Mouse (Mus musculus): ENCODE data around the gene Rhou. TPM values are rescaled to one million over a fixed set of nuclear protein-coding genes. Genes with fewer than 3 reads are reported as not detected.

Rhou gene
- polyA plus RNA-seq, 1 experiment from 2014 or later, result 7.3 TPM

GRCm38 (mm10) chr8:123665580-123665979, 11.9 kb downstream of the Rhou start:
- WGBS, result 61% methylated on average over 6 of the region's 6 CpGs
- no peaks in the 10 kb centered on the region for H3K9me3 ChIP-seq (ENCODE audit: control insufficient read depth, low read length)
- H3K27ac ChIP-seq (replicated peaks), result no peak overlapping the region
- H3K4me1 ChIP-seq (replicated peaks; ENCODE audit: control insufficient read depth, insufficient read depth), result no peaks in the 10 kb centered on the region
- ATAC-seq (ENCODE audit: low FRiP score, low TSS enrichment) (0 out of 2 replicates have a peak, but pooled peaks have one; percentile 48), DNase-seq (ENCODE audit: low spot score) (no peak)
- TF ChIP-seq CTCF (IDR thresholded peaks at IDR 0.05; ENCODE audit: low read depth) (no peak), EP300 (optimal IDR thresholded peaks at IDR 0.05) (no peak)
- H3K27me3 ChIP-seq (ENCODE audit: control insufficient read depth, insufficient read depth, low read length), result no peaks in the 10 kb centered on the region
- H3K4me2 ChIP-seq (replicated peaks; ENCODE audit: low read depth), result no peak overlapping the region
- no peaks in the 10 kb centered on the region for H3K36me3 ChIP-seq (ENCODE audit: control insufficient read depth, insufficient read depth, low read length)
- H3K4me3 ChIP-seq (ENCODE audit: low read depth, low read length), result no peak overlapping the region
- no peak overlapping the region for H3K9ac ChIP-seq (ENCODE audit: low read length)

GRCm38 (mm10) chr8:123666832-123667231, 13.1 kb downstream of the Rhou start:
- H3K27ac ChIP-seq (replicated peaks), result no peak overlapping the region
- 62% methylated on average over 1 of the region's 1 CpGs for WGBS

GRCm38 (mm10) chr8:123668681-123669080, 15.0 kb downstream of the Rhou start:
- H3K9me3 ChIP-seq (ENCODE audit: control insufficient read depth, low read length), result no peaks in the 10 kb centered on the region
- no peak overlapping the region for H3K9ac ChIP-seq (ENCODE audit: low read length)
- no peak for ATAC-seq (ENCODE audit: low FRiP score, low TSS enrichment)
- no peaks in the 10 kb centered on the region for H3K4me1 ChIP-seq (replicated peaks; ENCODE audit: control insufficient read depth, insufficient read depth)
- H3K36me3 ChIP-seq (ENCODE audit: control insufficient read depth, insufficient read depth, low read length), result no peaks in the 10 kb centered on the region
- no peak overlapping the region for H3K27ac ChIP-seq (replicated peaks)
- TF ChIP-seq EP300 (optimal IDR thresholded peaks at IDR 0.05) (no peak), CTCF (IDR thresholded peaks at IDR 0.05; ENCODE audit: low read depth) (no peak)
- no peak overlapping the region for H3K4me3 ChIP-seq (ENCODE audit: low read depth, low read length)
- H3K4me2 ChIP-seq (replicated peaks; ENCODE audit: low read depth), result no peak overlapping the region
- DNase-seq (ENCODE audit: low spot score), result no peak
- H3K27me3 ChIP-seq (ENCODE audit: control insufficient read depth, insufficient read depth, low read length), result no peaks in the 10 kb centered on the region
- 34% methylated on average over 3 of the region's 4 CpGs for WGBS

More at GRCm38 (mm10) chr8:123666832-123667231, 13.1 kb downstream of the Rhou start:
- Histone ChIP-seq H3K4me3 (ENCODE audit: low read depth, low read length) (no peak overlapping the region), H3K27me3 (ENCODE audit: control insufficient read depth, insufficient read depth, low read length) (no peaks in the 10 kb centered on the region), H3K4me1 (replicated peaks; ENCODE audit: control insufficient read depth, insufficient read depth) (no peaks in the 10 kb centered on the region), H3K4me2 (replicated peaks; ENCODE audit: low read depth) (no peak overlapping the region), H3K9me3 (ENCODE audit: control insufficient read depth, low read length) (no peaks in the 10 kb centered on the region), H3K9ac (ENCODE audit: low read length) (no peak overlapping the region), H3K36me3 (ENCODE audit: control insufficient read depth, insufficient read depth, low read length) (no peaks in the 10 kb centered on the region)
- TF ChIP-seq CTCF (IDR thresholded peaks at IDR 0.05; ENCODE audit: low read depth) (no peak), EP300 (optimal IDR thresholded peaks at IDR 0.05) (no peak)
- ATAC-seq (ENCODE audit: low FRiP score, low TSS enrichment) (peak; percentile 51), DNase-seq (ENCODE audit: low spot score) (no peak)

GRCm38 (mm10) chr8:123670766-123671165, 17.0 kb downstream of the Rhou start:
- H3K27me3 ChIP-seq (ENCODE audit: control insufficient read depth, insufficient read depth, low read length), result no peaks in the 10 kb centered on the region
- no peak overlapping the region for H3K4me2 ChIP-seq (replicated peaks; ENCODE audit: low read depth)
- no peaks in the 10 kb centered on the region for H3K4me1 ChIP-seq (replicated peaks; ENCODE audit: control insufficient read depth, insufficient read depth)
- no peak overlapping the region for H3K4me3 ChIP-seq (ENCODE audit: low read depth, low read length)
- no peak overlapping the region for H3K27ac ChIP-seq (replicated peaks)
- DNase-seq (ENCODE audit: low spot score) (no peak), ATAC-seq (ENCODE audit: low FRiP score, low TSS enrichment) (0 out of 2 replicates have a peak, but pooled peaks have one; percentile 22)
- no peak for TF ChIP-seq EP300 (optimal IDR thresholded peaks at IDR 0.05)
- no peak for TF ChIP-seq CTCF (IDR thresholded peaks at IDR 0.05; ENCODE audit: low read depth)
- no peak overlapping the region for H3K9ac ChIP-seq (ENCODE audit: low read length)
- 54% methylated on average over 7 of the region's 7 CpGs for WGBS
- no peaks in the 10 kb centered on the region for H3K9me3 ChIP-seq (ENCODE audit: control insufficient read depth, low read length)
- H3K36me3 ChIP-seq (ENCODE audit: control insufficient read depth, insufficient read depth, low read length), result no peaks in the 10 kb centered on the region

- no peaks in the 10 kb centered on the region for H3K4me1 ChIP-seq (replicated peaks; ENCODE audit: control insufficient read depth, insufficient read depth)
- DNase-seq (ENCODE audit: low spot score) (no peak), ATAC-seq (ENCODE audit: low FRiP score, low TSS enrichment) (no peak)
- no peak overlapping the region for H3K4me2 ChIP-seq (replicated peaks; ENCODE audit: low read depth)
- H3K27me3 ChIP-seq (ENCODE audit: control insufficient read depth, insufficient read depth, low read length), result no peaks in the 10 kb centered on the region
- H3K9me3 ChIP-seq (ENCODE audit: control insufficient read depth, low read length), result no peaks in the 10 kb centered on the region
- no peak for TF ChIP-seq EP300 (optimal IDR thresholded peaks at IDR 0.05)
- TF ChIP-seq CTCF (IDR thresholded peaks at IDR 0.05; ENCODE audit: low read depth), result no peak
- H3K36me3 ChIP-seq (ENCODE audit: control insufficient read depth, insufficient read depth, low read length), result no peaks in the 10 kb centered on the region
- WGBS, result 71% methylated on average over 7 of the region's 7 CpGs
- no peak overlapping the region for H3K27ac ChIP-seq (replicated peaks)
- no peak overlapping the region for H3K4me3 ChIP-seq (ENCODE audit: low read depth, low read length)
- no peak overlapping the region for H3K9ac ChIP-seq (ENCODE audit: low read length)
These were observed 17.7 kb downstream of the Rhou start for GRCm38 (mm10) chr8:123671454-123671853.

- no peak overlapping the region for H3K27ac ChIP-seq (replicated peaks)
- WGBS, result 68% methylated on average over 6 of the region's 6 CpGs
- H3K9ac ChIP-seq (ENCODE audit: low read length), result no peak overlapping the region
- no peak for DNase-seq (ENCODE audit: low spot score)
- TF ChIP-seq CTCF (IDR thresholded peaks at IDR 0.05; ENCODE audit: low read depth), result no peak
- no peak for TF ChIP-seq EP300 (optimal IDR thresholded peaks at IDR 0.05)
- no peaks in the 10 kb centered on the region for H3K9me3 ChIP-seq (ENCODE audit: control insufficient read depth, low read length)
- H3K4me1 ChIP-seq (replicated peaks; ENCODE audit: control insufficient read depth, insufficient read depth), result no peaks in the 10 kb centered on the region
- H3K4me2 ChIP-seq (replicated peaks; ENCODE audit: low read depth), result no peak overlapping the region
- no peaks in the 10 kb centered on the region for H3K36me3 ChIP-seq (ENCODE audit: control insufficient read depth, insufficient read depth, low read length)
- H3K27me3 ChIP-seq (ENCODE audit: control insufficient read depth, insufficient read depth, low read length), result no peaks in the 10 kb centered on the region
- ATAC-seq (ENCODE audit: low FRiP score, low TSS enrichment), result no peak
- no peak overlapping the region for H3K4me3 ChIP-seq (ENCODE audit: low read depth, low read length)
These were observed 18.9 kb downstream of the Rhou start for GRCm38 (mm10) chr8:123672648-123673047.

Measured in stomach, postnatal 0 days (tissue).